ENCODE assay signal across 27 mouse cellular contexts in genomic region chr11:117396929-117397328, GRCm38 (mm10).
DNase-seq lines count a peak whose midpoint lies in the region; ATAC-seq lines count a peak whose summit lies in the region.
"Had no signal": no experiment of that assay in that cellular context is flagged by ENCODE, and none has a peak within 500 bp of the region (broad histone marks: within the 10 kb centered on the region; RNA-seq: fewer than 3 reads in every experiment).

No protein-coding gene starts in this region.

- H3K27ac ChIP-seq in hindbrain, embryonic 10.5 days, result 0 out of 2 replicates have a peak overlapping the region, but pooled peaks have one; percentile 35
- H3K27ac ChIP-seq in hindbrain, embryonic 13.5 days, result no peak overlapping the region
- H3K27ac ChIP-seq in midbrain, embryonic 15.5 days, result no peak overlapping the region; the same call in 1 of the 2 replicates
- H3K27ac ChIP-seq in midbrain, embryonic 13.5 days, result no peak overlapping the region
- H3K27ac ChIP-seq: embryonic facial prominence, embryonic 12.5 days; embryonic facial prominence, embryonic 15.5 days; heart, adult 2 months; heart, embryonic 10.5 days; heart, embryonic 13.5 days; hindbrain, embryonic 14.5 days; hindbrain, postnatal 0 days had no signal

- H3K4me1 ChIP-seq in hindbrain, embryonic 10.5 days (replicated peaks), result peaks cover 51% of the 10 kb centered on the region
- H3K4me1 ChIP-seq in hindbrain, embryonic 13.5 days (replicated peaks), result peaks cover 45% of the 10 kb centered on the region
- H3K4me1 ChIP-seq in midbrain, embryonic 15.5 days, result peaks cover 30% of the 10 kb centered on the region
- peaks cover 44% of the 10 kb centered on the region for H3K4me1 ChIP-seq in midbrain, embryonic 13.5 days (replicated peaks)

- peaks cover 4% of the 10 kb centered on the region; the same call in 1 of the 2 replicates for H3K9me3 ChIP-seq in hindbrain, embryonic 10.5 days
- H3K9me3 ChIP-seq in hindbrain, embryonic 13.5 days, result 0 out of 2 replicates have a peak, but pooled peaks cover 4% of the 10 kb centered on the region
- no peaks in the 10 kb centered on the region for H3K9me3 ChIP-seq in midbrain, embryonic 15.5 days
- H3K9me3 ChIP-seq in midbrain, embryonic 13.5 days, result peaks cover 3% of the 10 kb centered on the region; the same call in 1 of the 2 replicates
- H3K9me3 ChIP-seq: embryonic facial prominence, embryonic 15.5 days; heart, embryonic 13.5 days had no signal

- no peaks in the 10 kb centered on the region for H3K36me3 ChIP-seq in hindbrain, embryonic 10.5 days
- H3K36me3 ChIP-seq in hindbrain, embryonic 13.5 days, result no peaks in the 10 kb centered on the region
- no peaks in the 10 kb centered on the region for H3K36me3 ChIP-seq in midbrain, embryonic 15.5 days (replicated peaks)
- H3K36me3 ChIP-seq in midbrain, embryonic 13.5 days, result no peaks in the 10 kb centered on the region
- H3K36me3 ChIP-seq: embryonic facial prominence, embryonic 12.5 days; embryonic facial prominence, embryonic 15.5 days; heart, embryonic 10.5 days; heart, embryonic 13.5 days had no signal

- no peak overlapping the region for H3K4me2 ChIP-seq in hindbrain, embryonic 13.5 days
- H3K4me2 ChIP-seq in midbrain, embryonic 15.5 days, result no peak overlapping the region
- H3K4me2 ChIP-seq in midbrain, embryonic 13.5 days (replicated peaks), result no peak overlapping the region
- H3K4me2 ChIP-seq: embryonic facial prominence, embryonic 12.5 days; embryonic facial prominence, embryonic 15.5 days; heart, embryonic 13.5 days; hindbrain, embryonic 14.5 days had no signal

- H3K9ac ChIP-seq in hindbrain, embryonic 13.5 days, result no peak overlapping the region
- H3K9ac ChIP-seq in midbrain, embryonic 15.5 days, result no peak overlapping the region
- H3K9ac ChIP-seq in midbrain, embryonic 13.5 days (replicated peaks), result no peak overlapping the region
- H3K9ac ChIP-seq: embryonic facial prominence, embryonic 12.5 days; embryonic facial prominence, embryonic 15.5 days; forebrain, postnatal 0 days; heart, embryonic 13.5 days; hindbrain, embryonic 14.5 days had no signal

- WGBS in hindbrain, embryonic 10.5 days, result 86% methylated on average over 3 of the region's 3 CpGs
- WGBS in hindbrain, embryonic 13.5 days, result 84% methylated on average over 3 of the region's 3 CpGs
- WGBS in midbrain, embryonic 15.5 days, result 89% methylated on average over 3 of the region's 3 CpGs
- WGBS in midbrain, embryonic 13.5 days, result 77% methylated on average over 3 of the region's 3 CpGs

- no peak for ATAC-seq in hindbrain, embryonic 13.5 days (ENCODE audit: low FRiP score)
- ATAC-seq in common myeloid progenitor, adult 5-6 weeks (replicated peaks; ENCODE audit: low read depth, poor library complexity, severe bottlenecking), result peak; percentile 67
- ATAC-seq in hematopoietic stem cell, adult 5-6 weeks (replicated peaks in 1 of 2; ENCODE audit: insufficient read depth in 1 of 2, low FRiP score in 2 of 2, low TSS enrichment in 1 of 2, low read depth in 1 of 2, poor library complexity in 2 of 2, severe bottlenecking in 2 of 2), result peak; percentile 51 to 68
- no peak for ATAC-seq in midbrain, embryonic 15.5 days (replicated peaks)
- no peak for ATAC-seq in midbrain, embryonic 13.5 days
- ATAC-seq: forebrain, embryonic 14.5 days; forebrain, postnatal 0 days; hindbrain, postnatal 0 days; inflammation-experienced regulatory T-cells, adult 6 months had no signal

- peaks cover 72% of the 10 kb centered on the region for H3K27me3 ChIP-seq in hindbrain, embryonic 10.5 days (ENCODE audit: insufficient read depth, poor library complexity, severe bottlenecking)
- no peaks in the 10 kb centered on the region for H3K27me3 ChIP-seq in hindbrain, embryonic 13.5 days
- no peaks in the 10 kb centered on the region for H3K27me3 ChIP-seq in midbrain, embryonic 15.5 days (replicated peaks)
- H3K27me3 ChIP-seq in midbrain, embryonic 13.5 days, result peaks cover 7% of the 10 kb centered on the region; the same call in 1 of the 2 replicates

- DNase-seq in hindbrain, embryonic 10.5 days (ENCODE audit: low spot score), result no peak
- peak; percentile 38 for DNase-seq in kidney, postnatal 14 days
- no peak for DNase-seq in kidney, adult 18-20 months
- DNase-seq: adrenal gland, adult 8-10 months; adrenal gland, postnatal 25 days; B cell, adult 2 months; cerebellum, adult 11-12 months; cerebellum, adult 8-10 months; cerebellum, postnatal 10 days; forebrain, postnatal 0 days; gastrocnemius, postnatal 25 days; heart, adult 2 months; heart, postnatal 14 days; heart, postnatal 4 days had no signal

- no peak overlapping the region for H3K4me3 ChIP-seq in hindbrain, embryonic 10.5 days
- no peak overlapping the region for H3K4me3 ChIP-seq in hindbrain, embryonic 13.5 days
- no peak overlapping the region for H3K4me3 ChIP-seq in midbrain, embryonic 15.5 days
- H3K4me3 ChIP-seq in midbrain, embryonic 13.5 days (replicated peaks), result no peak overlapping the region
- H3K4me3 ChIP-seq: embryonic facial prominence, embryonic 12.5 days; embryonic facial prominence, embryonic 15.5 days; heart, adult 2 months; heart, embryonic 10.5 days; heart, embryonic 13.5 days had no signal

Comparison
In these comparisons a context has a peak if more than half of its experiments do, and no peak if none do; other contexts are left out.
1. ATAC-seq: peak in common myeloid progenitor, adult 5-6 weeks (single experiment) and hematopoietic stem cell, adult 5-6 weeks (2 of 2); none in hindbrain, embryonic 13.5 days (single experiment), midbrain, embryonic 15.5 days (single experiment) and midbrain, embryonic 13.5 days (single experiment).